Mouse (Mus musculus) left cerebral cortex, adult 2 months (tissue): Measurements from ENCODE around the gene Cd44. TPM values are rescaled to one million over a fixed set of nuclear protein-coding genes. Genes with fewer than 3 reads are reported as not detected.

Source experiments
- DNase-seq, 2 experiments: peaks; one replicate each; pipeline ENCODE4 v3.0.0; 2021 to 2022; ENCODE audit warnings: low spot score in 2 of 2, mixed read lengths in 1 of 2; ENCODE audit errors: extremely low spot score in 1 of 2
- H3K27ac ChIP-seq: fragments of 200-600 bp; 2 replicates; pipeline ENCODE4 v1.8.1; 2022
- H3K4me3 ChIP-seq: fragments of 200-600 bp; 2 replicates; pipeline ENCODE4 v1.8.1; 2022
- CTCF ChIP-seq: fragments of 200-600 bp; IDR thresholded peaks from 2 replicates; pipeline ENCODE4 v1.8.1; 2022; ENCODE audit warnings: antibody characterized with exemption, mild to moderate bottlenecking, moderate library complexity
- intact Hi-C: fragments of 180-260 bp; cut with DNase I; formaldehyde crosslinking; loops from one replicate; pipeline ENCODE4 v1.15.1; 2025
- total RNA-seq, 2 experiments: library from RNA; stranded (reverse); gene quantifications; 2 replicates each; pipeline ENCODE4 v1.2.3; 2021

The Cd44 gene
- total RNA-seq, 2 experiments from 2014 or later = 2.9 to 4.4 TPM

DNA sequence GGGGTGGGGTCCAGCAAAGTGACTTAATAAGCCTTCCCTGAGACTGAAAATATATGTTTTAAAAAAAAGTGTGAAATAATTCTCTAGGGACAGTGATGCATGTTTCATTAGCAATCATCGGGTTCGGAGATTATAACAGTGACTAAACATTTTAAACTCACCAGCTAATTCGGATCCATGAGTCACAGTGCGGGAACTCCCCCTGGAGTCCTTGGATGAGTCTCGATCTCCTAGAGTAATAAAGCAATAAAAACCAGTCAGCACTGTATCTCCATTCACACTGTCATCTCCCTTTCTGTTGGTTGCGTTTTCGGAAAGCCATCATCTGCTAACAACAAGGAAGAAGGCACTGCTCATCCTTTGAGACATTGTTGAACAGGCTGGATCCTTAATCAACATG lies 73.1 kb downstream of the Cd44 start:
- DNase-seq = no peak
- intact Hi-C loops = no loop called here
- Histone ChIP-seq H3K27ac (no peak overlapping the region), H3K4me3 (no peak overlapping the region)
- no peak for TF ChIP-seq CTCF

DNA sequence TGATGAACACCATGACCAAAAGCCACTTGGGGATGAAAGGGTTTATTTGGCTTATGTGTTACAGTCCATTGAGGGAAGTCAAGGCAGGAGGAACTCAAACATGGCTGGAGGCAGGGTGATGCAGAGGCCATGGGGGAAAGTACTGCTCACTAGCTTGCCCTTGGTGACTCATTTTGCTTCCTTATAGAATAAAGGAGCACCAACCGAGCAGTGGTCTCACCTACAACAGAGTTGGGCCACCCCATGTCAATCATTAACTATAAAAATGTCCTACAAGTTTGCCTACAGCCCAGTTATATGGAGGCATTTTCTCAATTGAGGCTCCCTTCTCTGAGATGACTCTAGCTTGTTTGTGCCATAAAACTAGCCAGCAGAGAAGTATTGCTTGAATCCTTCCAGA lies 73.6 kb downstream of the Cd44 start:
- no peak for TF ChIP-seq CTCF
- Histone ChIP-seq H3K27ac (no peak overlapping the region), H3K4me3 (no peak overlapping the region)
- DNase-seq = no peak
- intact Hi-C loops = no loop called here

DNA sequence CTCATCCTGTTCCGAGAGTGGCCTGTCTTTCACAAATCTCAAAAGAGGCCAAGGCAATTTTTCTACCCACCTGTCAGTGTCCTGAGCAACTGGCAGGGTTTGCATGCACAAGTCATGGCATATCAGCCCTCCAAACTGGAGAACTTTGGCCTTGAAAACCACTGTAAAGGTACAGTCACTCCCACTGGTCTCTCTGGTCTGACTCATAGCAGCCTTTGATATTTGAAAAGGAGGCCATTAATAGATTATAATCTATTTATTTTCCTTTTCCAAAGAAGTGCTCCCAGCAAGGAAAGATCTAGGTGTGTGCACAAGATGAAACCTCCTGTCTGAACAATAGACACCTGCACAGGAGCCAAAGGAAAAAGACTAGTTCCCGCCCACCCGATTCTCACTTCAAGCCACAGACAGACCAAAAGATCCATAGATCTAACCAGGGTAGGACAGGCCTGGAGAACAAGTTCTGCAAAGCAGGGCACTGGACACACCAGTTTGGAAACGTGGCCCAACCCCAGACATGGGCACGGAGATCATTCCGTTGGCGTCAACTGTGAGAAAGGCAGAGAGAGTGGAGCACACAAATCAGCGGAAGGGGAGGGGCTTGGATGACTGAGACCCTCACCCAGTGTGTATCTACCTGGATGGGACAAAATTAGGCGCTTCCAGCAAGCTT lies 75.4 kb downstream of the Cd44 start:
- intact Hi-C loops = no loop called here
- Histone ChIP-seq H3K4me3 (no peak overlapping the region), H3K27ac (no peak overlapping the region)
- DNase-seq = no peak
- TF ChIP-seq CTCF = no peak

DNA sequence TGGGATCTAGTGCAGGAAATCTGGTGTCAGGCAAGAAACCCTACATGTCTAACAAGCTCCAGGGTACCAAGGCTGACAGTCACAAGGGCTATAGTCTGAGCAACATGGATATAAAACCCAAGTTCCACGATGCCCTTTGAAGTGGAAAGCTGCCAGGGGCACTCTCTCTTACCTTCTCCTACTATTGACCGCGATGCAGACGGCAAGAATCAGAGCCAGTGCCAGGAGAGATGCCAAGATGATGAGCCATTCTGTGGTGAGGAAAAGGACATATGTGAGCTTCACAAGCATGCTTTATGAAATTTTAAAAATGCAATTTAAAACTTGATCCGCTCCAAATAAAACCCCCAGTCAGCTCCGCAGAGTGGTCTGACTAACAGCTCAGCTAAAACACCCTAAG lies 79.4 kb downstream of the Cd44 start:
- Histone ChIP-seq H3K4me3 (no peak overlapping the region), H3K27ac (no peak overlapping the region)
- intact Hi-C loops = no loop called here
- DNase-seq = peak in 1 of 2 experiments; percentile 24
- TF ChIP-seq CTCF = no peak

DNA sequence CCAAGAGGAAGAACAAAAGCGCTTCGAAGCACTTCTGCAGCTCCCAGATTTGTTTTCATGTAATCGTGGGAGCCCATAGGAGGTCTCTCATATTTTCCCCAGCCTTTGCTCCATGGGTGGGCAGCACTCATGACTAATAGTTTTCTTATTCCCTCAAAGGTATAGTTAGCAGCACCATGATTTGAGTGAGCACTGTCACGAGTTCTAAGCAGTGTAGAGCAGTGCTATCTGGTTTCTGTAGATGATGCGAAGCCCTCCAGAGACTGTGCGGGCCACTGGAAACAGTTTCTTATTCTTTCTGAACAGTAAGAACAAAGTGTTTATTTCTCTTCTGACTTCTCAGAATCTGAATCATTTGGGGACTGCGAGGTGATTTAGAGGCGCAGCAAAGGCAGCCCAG lies 80.7 kb downstream of the Cd44 start:
- DNase-seq = no peak

DNA sequence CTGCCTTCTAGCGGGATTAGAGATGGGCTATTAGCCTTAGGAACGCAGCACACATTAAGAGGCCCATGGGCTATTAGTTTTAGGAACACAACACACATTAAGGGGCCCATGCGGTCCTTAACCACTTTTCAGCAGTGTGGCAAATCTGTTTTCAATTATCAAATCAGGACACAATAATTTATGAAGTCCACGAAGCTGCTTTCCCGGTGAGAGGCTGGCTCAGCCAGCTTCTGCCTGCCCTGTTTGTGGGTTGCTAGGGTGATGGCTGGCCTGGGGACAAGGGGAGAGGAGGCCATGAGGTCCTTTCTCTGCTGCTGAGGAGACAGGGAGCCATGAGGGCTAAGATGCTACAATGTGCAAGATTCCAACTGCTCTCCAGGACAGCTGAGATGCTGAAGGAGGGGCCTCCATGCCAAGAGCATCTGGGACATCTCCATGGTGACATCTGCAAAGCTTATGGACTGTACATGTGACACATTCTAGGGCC lies 81.2 kb downstream of the Cd44 start:
- no peak for TF ChIP-seq CTCF
- no peak overlapping the region for H3K4me3 ChIP-seq
- intact Hi-C loops = no loop called here
- no peak for DNase-seq
- H3K27ac ChIP-seq = no peak overlapping the region

More for the DNA sequence above, 80.7 kb downstream of the Cd44 start:
- intact Hi-C loops = no loop called here
- Histone ChIP-seq H3K27ac (no peak overlapping the region), H3K4me3 (no peak overlapping the region)
- TF ChIP-seq CTCF = no peak

DNA sequence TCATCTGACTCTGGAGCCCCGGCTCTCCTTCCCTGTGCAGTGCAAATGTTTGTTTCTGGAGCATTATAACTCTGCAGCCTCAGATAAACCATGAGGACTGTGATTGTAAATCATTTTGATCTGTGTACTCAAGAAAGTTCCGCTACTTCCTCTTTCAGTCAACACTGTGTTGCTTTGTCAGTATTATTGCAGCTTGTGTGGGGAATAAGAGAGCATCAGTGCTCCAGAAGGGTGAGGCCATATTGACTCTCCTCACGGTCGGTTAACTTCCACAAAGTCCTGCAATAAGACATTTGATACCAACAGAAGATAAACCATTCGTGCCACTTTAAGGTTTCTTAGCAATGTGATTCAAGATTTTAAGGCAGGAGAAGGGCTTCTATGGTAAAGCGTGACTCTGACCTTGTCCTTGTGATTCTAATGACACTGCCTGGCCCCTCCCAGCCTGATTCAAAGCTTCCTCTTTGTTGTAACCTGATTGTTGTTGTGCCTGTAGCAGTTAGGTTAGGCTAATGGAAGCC lies 86.1 kb downstream of the Cd44 start:
- H3K4me3 ChIP-seq = no peak overlapping the region
- no peak for DNase-seq
- no peak overlapping the region for H3K27ac ChIP-seq
- TF ChIP-seq CTCF = no peak
- intact Hi-C loops = no loop called here

DNA sequence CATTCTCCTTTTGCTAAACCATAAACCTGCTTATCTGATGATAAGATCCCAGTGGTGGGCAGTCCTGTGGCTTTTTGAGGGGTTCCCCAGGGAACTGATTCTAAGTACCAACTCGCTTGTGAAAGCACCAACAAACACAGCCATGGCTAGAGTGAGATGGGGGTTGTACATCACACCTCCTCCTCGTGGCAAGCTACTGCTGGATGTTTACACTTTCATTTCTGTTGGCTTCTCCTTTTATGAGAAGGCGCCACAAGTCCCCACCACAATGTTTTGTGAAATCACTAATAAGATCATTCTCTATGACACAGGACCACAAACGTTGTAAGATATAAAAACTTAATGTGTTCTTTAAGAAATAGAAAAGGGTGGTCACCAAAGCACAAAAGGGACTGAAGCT lies 88.7 kb downstream of the Cd44 start:
- intact Hi-C loops = no loop called here
- no peak for DNase-seq
- H3K4me3 ChIP-seq = no peak overlapping the region
- H3K27ac ChIP-seq = no peak overlapping the region
- no peak for TF ChIP-seq CTCF

DNA sequence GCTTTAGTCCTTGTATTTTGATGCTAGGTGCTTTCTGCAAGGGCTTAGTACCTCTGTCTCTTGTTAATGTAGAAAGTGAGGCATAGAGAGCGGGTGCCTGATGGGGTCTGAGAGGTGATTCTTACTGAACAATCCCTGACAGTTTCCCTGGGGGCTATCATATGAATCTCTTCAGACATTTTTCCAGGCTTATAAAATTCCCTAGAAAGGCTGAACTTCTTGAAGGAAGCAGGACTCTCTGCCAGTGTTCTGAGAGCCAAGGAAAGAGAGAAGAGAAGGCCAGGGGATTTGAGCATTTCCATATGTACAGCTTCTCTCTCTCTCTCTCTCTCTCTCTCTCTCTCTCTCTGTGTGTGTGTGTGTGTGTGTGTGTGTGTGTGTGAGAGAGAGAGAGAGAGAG lies 92.0 kb downstream of the Cd44 start:
- Histone ChIP-seq H3K27ac (no peak overlapping the region), H3K4me3 (no peak overlapping the region)
- intact Hi-C loops = loop anchor here (10.0 kb wide), 1 partner anchor 535 kb away; no protein-coding TSS in a partner anchor
- DNase-seq = no peak
- TF ChIP-seq CTCF = no peak

DNA sequence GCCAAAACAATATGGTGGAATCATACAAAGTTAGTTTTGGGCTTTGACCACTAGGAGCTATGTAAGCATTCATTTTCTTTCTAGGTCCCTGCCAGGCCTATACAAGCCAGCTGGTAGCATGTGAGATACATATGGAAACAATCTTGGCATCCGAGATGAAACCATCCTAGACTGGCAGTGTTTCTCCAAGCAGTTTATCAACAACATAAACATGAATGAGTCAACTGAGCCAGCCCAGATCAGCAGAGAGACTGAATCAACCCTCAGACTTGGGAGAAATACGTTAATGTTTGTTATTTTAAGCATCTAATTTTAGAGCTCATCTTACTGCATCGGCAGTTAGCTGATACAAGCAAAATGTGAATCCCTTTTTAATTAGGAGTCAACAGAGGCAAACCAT lies 93.8 kb downstream of the Cd44 start:
- DNase-seq = no peak
- intact Hi-C loops = loop anchor here (10.0 kb wide), 1 partner anchor 537 kb away; no protein-coding TSS in a partner anchor
- TF ChIP-seq CTCF = no peak
- H3K4me3 ChIP-seq = no peak overlapping the region
- no peak overlapping the region for H3K27ac ChIP-seq

DNA sequence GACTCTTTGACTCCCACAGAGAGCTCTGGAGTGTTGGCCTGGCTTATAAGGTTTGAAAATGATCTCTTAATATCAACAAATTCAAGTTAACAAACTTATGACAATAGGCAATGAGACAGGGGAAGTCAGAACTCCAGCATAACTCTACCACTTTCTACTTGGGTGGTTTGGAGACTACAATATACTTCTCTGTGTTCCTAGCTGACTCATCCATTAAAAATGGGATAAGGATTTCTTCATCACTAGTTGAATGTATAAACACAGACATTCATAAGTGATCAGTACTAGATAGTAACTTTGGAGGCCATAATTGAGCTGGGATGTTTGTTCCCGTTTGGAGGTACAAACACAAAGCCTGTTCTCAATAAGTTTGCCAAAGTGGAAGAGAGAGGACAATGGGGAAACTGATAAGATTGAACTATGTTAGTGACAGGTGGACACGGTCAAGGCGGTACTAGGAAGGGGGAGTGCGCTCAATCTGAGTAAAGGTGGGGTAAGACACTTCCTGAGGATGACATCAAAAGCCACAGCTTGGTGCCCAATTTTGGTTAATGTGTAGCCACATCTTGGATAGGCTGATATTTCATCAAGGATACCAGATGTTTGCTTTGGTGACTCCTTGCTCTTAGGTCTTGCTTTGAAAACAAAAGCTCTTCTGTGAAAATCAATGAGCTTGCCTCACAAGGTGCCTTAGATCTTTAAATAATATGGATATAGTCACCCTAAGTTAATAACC lies 95.5 kb downstream of the Cd44 start:
- Histone ChIP-seq H3K27ac (no peak overlapping the region), H3K4me3 (no peak overlapping the region)
- intact Hi-C loops = loop anchor here (2.0 to 10.0 kb wide), 2 partner anchors 213 to 539 kb away; no protein-coding TSS in a partner anchor
- TF ChIP-seq CTCF = no peak
- no peak for DNase-seq

DNA sequence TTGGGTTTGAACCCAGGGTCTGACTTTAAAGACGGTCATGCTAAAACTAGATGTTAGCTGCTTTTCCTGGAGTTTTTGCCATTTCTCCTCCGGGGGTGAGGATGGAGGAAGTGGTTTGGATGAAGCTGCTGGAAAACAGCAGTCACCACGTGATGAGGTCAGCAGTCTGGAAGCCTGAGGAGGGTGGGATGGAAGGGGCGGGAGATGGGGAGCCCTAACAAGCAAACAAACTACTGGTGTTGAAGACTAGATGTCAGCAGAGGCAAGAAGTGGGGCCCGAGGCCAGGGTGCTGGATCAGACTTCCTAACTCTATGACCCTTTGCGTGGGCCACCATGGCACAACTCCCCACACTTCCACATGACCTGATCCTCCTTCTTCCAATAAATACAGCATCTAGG lies 96.2 kb downstream of the Cd44 start:
- no peak for TF ChIP-seq CTCF
- intact Hi-C loops = loop anchor here (2.0 to 10.0 kb wide), 2 partner anchors 214 to 540 kb away; no protein-coding TSS in a partner anchor
- Histone ChIP-seq H3K27ac (no peak overlapping the region), H3K4me3 (no peak overlapping the region)
- no peak for DNase-seq
